Mouse (Mus musculus): Measurements from ENCODE around the gene Gm42791. TPM values are rescaled to one million over a fixed set of nuclear protein-coding genes. Genes with fewer than 3 reads are reported as not detected.

The Gm42791 gene
- polyA plus RNA-seq, 1 experiment from 2014 or later, result not detected

DNA sequence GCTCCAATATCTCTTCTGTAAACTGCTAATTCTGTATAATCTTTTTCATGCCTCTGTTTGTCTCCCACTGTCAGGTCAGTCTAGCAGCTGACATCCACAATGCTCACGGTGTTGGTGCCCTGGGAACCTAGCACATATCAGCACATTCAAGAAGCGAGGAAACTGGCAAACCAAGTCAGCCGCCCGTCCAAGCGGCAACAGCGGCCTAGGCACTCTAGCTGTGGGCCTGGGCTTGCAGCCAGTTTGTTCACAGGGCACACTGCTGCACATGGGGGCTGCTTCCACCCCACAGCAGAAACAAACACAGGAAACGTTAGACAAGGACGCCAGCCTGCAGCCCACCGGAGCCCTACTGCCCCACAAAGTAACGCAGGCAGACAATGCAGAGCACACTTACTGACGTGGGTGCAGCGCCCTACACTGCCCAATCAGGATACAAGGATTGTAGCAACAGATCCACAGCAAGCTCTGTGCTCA, 97.0 kb downstream of the Gm42791 start:
- Histone ChIP-seq H3K4me2 (ENCODE audit: low read depth, low read length, severe bottlenecking) (no peak overlapping the region), H3K27ac (ENCODE audit: low read depth, low read length) (no peak overlapping the region), H3K4me1 (replicated peaks; ENCODE audit: control insufficient read depth, insufficient read depth, low read length) (peaks cover 4% of the 10 kb centered on the region; the same call in 1 of the 2 replicates), H3K27me3 (ENCODE audit: control insufficient read depth, insufficient read depth, low read length) (no peaks in the 10 kb centered on the region), H3K9ac (ENCODE audit: low read length) (no peak overlapping the region), H3K9me3 (ENCODE audit: control insufficient read depth, low read length) (no peaks in the 10 kb centered on the region), H3K4me3 (ENCODE audit: low read depth, low read length) (no peak overlapping the region), H3K36me3 (ENCODE audit: control insufficient read depth, insufficient read depth, low read length) (peaks cover 4% of the 10 kb centered on the region; the same call in 1 of the 2 replicates)
- WGBS, result 89% methylated on average over 12 of the region's 12 CpGs
- no peak for ATAC-seq (replicated peaks; ENCODE audit: low FRiP score)
- DNase-seq (ENCODE audit: low spot score), result peak; percentile 45

DNA sequence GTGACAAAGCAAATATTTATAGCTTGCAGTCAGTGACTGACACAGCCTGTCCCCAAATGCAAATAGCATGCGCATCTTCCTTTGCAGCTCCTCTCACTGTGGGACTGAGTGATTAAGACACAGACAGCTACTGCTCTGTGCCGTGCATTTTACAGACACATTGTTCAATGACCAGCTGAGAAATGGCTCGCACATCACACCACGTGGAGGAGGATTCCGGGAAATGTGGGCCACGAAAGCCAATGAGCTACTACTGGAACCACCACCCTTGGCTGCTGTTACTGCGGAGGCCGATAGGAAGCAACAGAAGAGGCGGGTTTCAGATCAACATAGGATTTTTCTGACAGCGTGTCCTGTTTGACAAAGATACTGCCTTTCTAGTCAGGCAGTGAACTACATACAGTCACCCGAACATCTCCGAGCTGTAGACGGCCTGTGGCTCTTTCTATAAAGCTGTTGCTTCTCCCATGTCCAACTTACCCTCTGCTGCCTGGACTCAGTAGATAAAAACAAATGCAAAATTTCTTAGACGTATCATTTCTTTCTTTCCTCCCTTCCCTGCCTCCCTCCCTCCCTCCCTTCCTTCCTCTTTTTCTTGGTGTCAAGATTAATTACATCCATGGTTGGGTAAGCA, 97.8 kb downstream of the Gm42791 start:
- 86% methylated on average over 14 of the region's 14 CpGs for WGBS
- no peak for ATAC-seq (replicated peaks; ENCODE audit: low FRiP score)
- DNase-seq (ENCODE audit: low spot score), result peak; percentile 30
- no peak overlapping the region for H3K9ac ChIP-seq (ENCODE audit: low read length)
- H3K4me1 ChIP-seq (replicated peaks; ENCODE audit: control insufficient read depth, insufficient read depth, low read length), result peaks cover 4% of the 10 kb centered on the region; the same call in 1 of the 2 replicates
- no peak overlapping the region for H3K4me3 ChIP-seq (ENCODE audit: low read depth, low read length)
- H3K9me3 ChIP-seq (ENCODE audit: control insufficient read depth, low read length), result no peaks in the 10 kb centered on the region
- no peak overlapping the region for H3K4me2 ChIP-seq (ENCODE audit: low read depth, low read length, severe bottlenecking)
- no peak overlapping the region for H3K27ac ChIP-seq (ENCODE audit: low read depth, low read length)
- H3K36me3 ChIP-seq (ENCODE audit: control insufficient read depth, insufficient read depth, low read length), result peaks cover 4% of the 10 kb centered on the region; the same call in 1 of the 2 replicates
- no peaks in the 10 kb centered on the region for H3K27me3 ChIP-seq (ENCODE audit: control insufficient read depth, insufficient read depth, low read length)

DNA sequence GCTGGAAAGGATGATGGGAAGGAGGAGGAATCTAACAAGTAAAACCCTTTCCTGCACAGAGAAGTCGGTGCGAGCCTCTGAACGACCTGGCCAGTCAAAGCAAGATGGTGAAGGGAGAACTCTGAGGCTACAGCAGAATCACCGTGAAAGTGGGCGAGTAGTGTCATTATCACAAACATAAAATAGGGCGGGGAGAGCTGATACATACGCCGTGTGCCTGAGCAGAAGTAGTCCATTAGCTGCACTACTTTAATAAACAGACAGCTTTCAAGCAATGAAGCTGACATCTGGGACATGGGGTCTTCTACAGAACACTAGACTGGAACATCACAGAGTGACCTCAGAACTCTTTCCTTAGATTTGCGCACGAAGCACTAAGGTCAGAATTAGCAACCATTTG, 98.4 kb downstream of the Gm42791 start:
- no peak for DNase-seq (ENCODE audit: low spot score)
- ATAC-seq (replicated peaks; ENCODE audit: low FRiP score), result no peak
- Histone ChIP-seq H3K4me3 (ENCODE audit: low read depth, low read length) (no peak overlapping the region), H3K27ac (ENCODE audit: low read depth, low read length) (no peak overlapping the region), H3K27me3 (ENCODE audit: control insufficient read depth, insufficient read depth, low read length) (no peaks in the 10 kb centered on the region), H3K36me3 (ENCODE audit: control insufficient read depth, insufficient read depth, low read length) (peaks cover 4% of the 10 kb centered on the region; the same call in 1 of the 2 replicates), H3K9me3 (ENCODE audit: control insufficient read depth, low read length) (no peaks in the 10 kb centered on the region), H3K4me1 (replicated peaks; ENCODE audit: control insufficient read depth, insufficient read depth, low read length) (peaks cover 4% of the 10 kb centered on the region; the same call in 1 of the 2 replicates), H3K4me2 (ENCODE audit: low read depth, low read length, severe bottlenecking) (no peak overlapping the region), H3K9ac (ENCODE audit: low read length) (no peak overlapping the region)
- 88% methylated on average over 10 of the region's 10 CpGs for WGBS

DNA sequence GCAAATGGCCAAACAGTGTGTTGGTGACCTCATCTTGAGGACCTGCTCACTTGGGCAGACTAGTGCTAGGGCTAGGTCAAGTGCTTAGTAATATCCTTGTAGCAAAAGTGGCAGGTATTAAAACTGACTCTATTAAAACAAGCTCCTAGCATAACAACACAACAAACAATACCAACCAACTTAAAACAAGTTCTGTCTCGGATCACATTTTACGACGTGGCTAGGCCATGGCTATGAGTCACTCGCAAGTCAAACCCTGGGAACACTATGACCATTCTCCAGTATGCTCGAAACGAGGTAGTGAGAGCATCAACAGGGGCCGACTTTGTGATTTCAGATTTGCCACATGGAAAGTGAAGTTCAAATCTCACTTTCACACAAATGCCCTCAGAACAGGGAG, 99.1 kb downstream of the Gm42791 start:
- Histone ChIP-seq H3K27me3 (ENCODE audit: control insufficient read depth, insufficient read depth, low read length) (no peaks in the 10 kb centered on the region), H3K36me3 (ENCODE audit: control insufficient read depth, insufficient read depth, low read length) (peaks cover 4% of the 10 kb centered on the region; the same call in 1 of the 2 replicates), H3K4me1 (replicated peaks; ENCODE audit: control insufficient read depth, insufficient read depth, low read length) (peaks cover 4% of the 10 kb centered on the region; the same call in 1 of the 2 replicates), H3K27ac (ENCODE audit: low read depth, low read length) (no peak overlapping the region), H3K4me2 (ENCODE audit: low read depth, low read length, severe bottlenecking) (no peak overlapping the region), H3K9me3 (ENCODE audit: control insufficient read depth, low read length) (no peaks in the 10 kb centered on the region), H3K9ac (ENCODE audit: low read length) (no peak overlapping the region), H3K4me3 (ENCODE audit: low read depth, low read length) (no peak overlapping the region)
- WGBS, result 91% methylated on average over 7 of the region's 7 CpGs
- no peak for ATAC-seq (replicated peaks; ENCODE audit: low FRiP score)
- no peak for DNase-seq (ENCODE audit: low spot score)

DNA sequence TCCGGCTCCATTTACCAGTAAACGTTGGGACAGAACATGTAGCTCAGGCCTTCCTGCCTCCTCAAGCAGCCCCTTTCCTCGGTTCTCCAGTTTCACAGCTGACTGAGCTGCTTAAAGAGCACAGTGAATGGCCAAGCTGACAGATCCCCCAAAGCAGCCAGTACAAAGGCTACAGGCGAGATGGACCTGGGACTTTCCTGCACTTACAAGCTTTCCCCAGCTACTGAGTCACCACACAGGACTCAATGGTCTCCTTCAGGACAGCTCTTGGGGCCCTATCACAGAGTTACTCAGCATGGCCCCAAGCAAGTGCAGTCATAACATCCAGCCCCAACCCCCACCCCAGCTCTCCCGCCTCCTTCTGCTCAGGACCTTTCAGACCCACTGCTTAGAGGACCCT, 99.9 kb downstream of the Gm42791 start:
- Histone ChIP-seq H3K4me2 (ENCODE audit: low read depth, low read length, severe bottlenecking) (no peak overlapping the region), H3K9me3 (ENCODE audit: control insufficient read depth, low read length) (no peaks in the 10 kb centered on the region), H3K27me3 (ENCODE audit: control insufficient read depth, insufficient read depth, low read length) (no peaks in the 10 kb centered on the region), H3K4me3 (ENCODE audit: low read depth, low read length) (no peak overlapping the region), H3K27ac (ENCODE audit: low read depth, low read length) (no peak overlapping the region), H3K4me1 (replicated peaks; ENCODE audit: control insufficient read depth, insufficient read depth, low read length) (peaks cover 4% of the 10 kb centered on the region; the same call in 1 of the 2 replicates), H3K9ac (ENCODE audit: low read length) (no peak overlapping the region), H3K36me3 (ENCODE audit: control insufficient read depth, insufficient read depth, low read length) (peaks cover 4% of the 10 kb centered on the region; the same call in 1 of the 2 replicates)
- WGBS, result 28% methylated on average over 5 of the region's 5 CpGs
- DNase-seq (ENCODE audit: low spot score) (peak; percentile 38), ATAC-seq (replicated peaks; ENCODE audit: low FRiP score) (0 out of 2 replicates have a peak, but pooled peaks have one; percentile 30)

DNA sequence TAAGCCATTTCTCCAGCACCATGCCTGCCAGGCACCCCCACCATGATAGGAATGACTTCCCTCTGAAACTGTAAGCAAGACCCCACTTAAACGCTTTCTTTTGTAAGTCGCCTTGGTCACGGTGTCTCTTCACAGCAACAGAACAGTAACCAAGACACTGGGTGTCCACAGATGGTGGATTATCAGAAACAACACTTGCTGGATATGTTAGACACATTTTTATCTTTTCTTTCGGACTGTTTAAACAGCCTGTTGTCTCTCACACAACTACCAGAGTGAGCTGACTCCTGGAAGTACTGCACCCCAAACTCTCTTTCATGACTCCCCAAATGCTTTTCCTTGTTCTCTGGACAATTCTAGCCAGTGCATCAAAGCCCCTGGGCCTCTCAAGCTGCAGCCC, 104.7 kb downstream of the Gm42791 start:
- 94% methylated on average over 4 of the region's 4 CpGs for WGBS
- Histone ChIP-seq H3K27me3 (ENCODE audit: control insufficient read depth, insufficient read depth, low read length) (no peaks in the 10 kb centered on the region), H3K9me3 (ENCODE audit: control insufficient read depth, low read length) (no peaks in the 10 kb centered on the region), H3K4me3 (ENCODE audit: low read depth, low read length) (no peak overlapping the region), H3K4me2 (ENCODE audit: low read depth, low read length, severe bottlenecking) (no peak overlapping the region), H3K27ac (ENCODE audit: low read depth, low read length) (no peak overlapping the region), H3K4me1 (replicated peaks; ENCODE audit: control insufficient read depth, insufficient read depth, low read length) (peaks cover 4% of the 10 kb centered on the region; the same call in 1 of the 2 replicates), H3K9ac (ENCODE audit: low read length) (no peak overlapping the region), H3K36me3 (ENCODE audit: control insufficient read depth, insufficient read depth, low read length) (peaks cover 4% of the 10 kb centered on the region; the same call in 1 of the 2 replicates)
- ATAC-seq (replicated peaks; ENCODE audit: low FRiP score) (no peak), DNase-seq (ENCODE audit: low spot score) (no peak)

DNA sequence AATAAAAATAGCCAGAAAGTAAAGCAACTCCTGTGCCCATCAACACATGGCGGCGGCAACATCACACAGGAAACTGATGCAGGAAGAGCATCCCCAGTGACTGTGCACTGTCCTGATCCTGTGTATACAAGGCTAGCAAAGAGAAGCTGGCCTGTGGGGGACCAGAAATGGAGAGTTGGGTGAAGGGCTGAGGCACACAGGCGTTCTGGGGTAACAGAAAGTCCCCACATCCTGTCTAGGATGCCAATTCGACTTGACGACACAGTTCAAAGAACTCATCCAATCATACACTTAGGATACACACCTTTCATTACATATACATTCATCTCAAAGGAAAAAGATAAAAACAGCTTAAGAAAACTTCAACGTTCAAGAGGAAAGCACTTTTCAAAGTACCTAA, 106.9 kb downstream of the Gm42791 start:
- H3K9me3 ChIP-seq (ENCODE audit: control insufficient read depth, low read length), result no peaks in the 10 kb centered on the region
- no peak overlapping the region for H3K27ac ChIP-seq (ENCODE audit: low read depth, low read length)
- H3K9ac ChIP-seq (ENCODE audit: low read length), result no peak overlapping the region
- H3K4me1 ChIP-seq (replicated peaks; ENCODE audit: control insufficient read depth, insufficient read depth, low read length), result no peaks in the 10 kb centered on the region
- H3K4me2 ChIP-seq (ENCODE audit: low read depth, low read length, severe bottlenecking), result no peak overlapping the region
- H3K27me3 ChIP-seq (ENCODE audit: control insufficient read depth, insufficient read depth, low read length), result no peaks in the 10 kb centered on the region
- whole genome bisulfite sequencing, result 92% methylated on average over 6 of the region's 6 CpGs
- DNase-seq (ENCODE audit: low spot score) (no peak), ATAC-seq (replicated peaks; ENCODE audit: low FRiP score) (no peak)
- no peak overlapping the region for H3K4me3 ChIP-seq (ENCODE audit: low read depth, low read length)
- H3K36me3 ChIP-seq (ENCODE audit: control insufficient read depth, insufficient read depth, low read length), result peaks cover 3% of the 10 kb centered on the region; the same call in 1 of the 2 replicates

DNA sequence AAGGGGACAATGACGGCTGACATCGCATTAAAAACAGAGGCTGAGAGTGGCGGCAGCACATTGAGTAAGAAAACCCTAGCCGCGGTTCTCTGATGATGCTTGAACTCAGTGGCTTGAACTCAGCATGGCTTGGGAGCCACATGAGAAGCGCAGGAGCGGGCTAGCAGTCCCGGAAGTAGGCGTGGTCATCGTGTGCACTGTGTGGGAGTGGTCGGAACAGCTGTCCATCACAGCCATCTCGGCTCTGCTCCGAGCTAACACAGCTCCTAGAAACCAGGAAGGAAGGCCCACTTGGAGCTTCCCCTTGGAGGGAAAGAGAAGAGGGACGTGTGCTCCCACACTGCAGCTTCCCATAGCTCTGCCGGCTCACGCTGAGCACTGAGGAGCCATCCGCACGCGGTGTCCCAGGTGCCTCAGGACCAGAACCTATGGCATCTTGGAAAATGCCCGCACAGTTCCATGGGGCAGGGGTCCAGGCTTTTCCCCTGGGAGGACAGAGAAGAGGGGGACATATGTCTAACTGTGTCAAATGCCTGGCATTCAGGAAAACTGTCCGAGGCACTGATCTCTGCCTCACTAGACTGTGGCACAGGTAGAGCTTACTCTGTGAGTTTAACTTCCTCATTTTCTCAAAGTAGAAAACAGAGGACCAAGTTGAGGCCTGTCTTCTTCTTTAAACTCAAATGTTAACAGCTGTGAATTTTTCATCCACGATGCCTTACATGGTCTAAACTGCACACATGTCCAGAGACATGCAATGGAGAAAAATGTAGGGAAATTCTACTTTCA, 108.9 kb downstream of the Gm42791 start:
- Histone ChIP-seq H3K36me3 (ENCODE audit: control insufficient read depth, insufficient read depth, low read length) (peaks cover 3% of the 10 kb centered on the region; the same call in 1 of the 2 replicates), H3K27me3 (ENCODE audit: control insufficient read depth, insufficient read depth, low read length) (no peaks in the 10 kb centered on the region), H3K4me3 (ENCODE audit: low read depth, low read length) (no peak overlapping the region; the same call in 1 of the 2 replicates), H3K4me2 (ENCODE audit: low read depth, low read length, severe bottlenecking) (peak overlapping the region; percentile 26; the same call in 1 of the 2 replicates), H3K27ac (ENCODE audit: low read depth, low read length) (no peak overlapping the region), H3K9ac (ENCODE audit: low read length) (no peak overlapping the region), H3K9me3 (ENCODE audit: control insufficient read depth, low read length) (no peaks in the 10 kb centered on the region), H3K4me1 (replicated peaks; ENCODE audit: control insufficient read depth, insufficient read depth, low read length) (no peaks in the 10 kb centered on the region)
- ATAC-seq (replicated peaks; ENCODE audit: low FRiP score), result peak; percentile 93
- peak; percentile 78 for DNase-seq (ENCODE audit: low spot score)
- WGBS, result 36% methylated on average over 22 of the region's 22 CpGs

Measured in forebrain, embryonic 11.5 days (tissue).